Mouse (Mus musculus) MEL (cell line): ENCODE measurements around the gene Pgls. TPM values are rescaled to one million over a fixed set of nuclear protein-coding genes. Genes with fewer than 3 reads are reported as not detected.

Experiments
- DNase-seq: peaks from one replicate; pipeline ENCODE4 v3.0.0; 2011; ENCODE audit warnings: low read depth, low spot score
- H3K27ac ChIP-seq: 2 replicates; pipeline ENCODE4 v1.5.1; 2012; ENCODE audit warnings: low read depth, mild to moderate bottlenecking, control low read depth, low read length, moderate library complexity; ENCODE audit not compliant: control insufficient read depth
- H3K27me3 ChIP-seq, 2 experiments: fragments of 150-350 bp in 1 of 2; sonication (generic) in 1 of 2; 2 replicates each; pipeline ENCODE4 v1.6.1; 2012; ENCODE audit warnings: low read length in 2 of 2, mild to moderate bottlenecking in 2 of 2, improper control_type of control experiment in 1 of 2, moderate library complexity in 1 of 2; ENCODE audit not compliant: insufficient read depth in 2 of 2, control insufficient read depth in 1 of 2
- H3K36me3 ChIP-seq, 2 experiments: 2 replicates each; pipeline ENCODE4 v1.6.1; 2012 to 2014; ENCODE audit warnings: low read length in 2 of 2, improper control_type of control experiment in 1 of 2, inconsistent platforms in 1 of 2, mild to moderate bottlenecking in 1 of 2; ENCODE audit not compliant: insufficient read depth in 2 of 2, control insufficient read depth in 1 of 2
- H3K4me1 ChIP-seq, 2 experiments: fragments of 150-350 bp in 1 of 2; sonication (generic) in 1 of 2; 2 replicates each; pipeline ENCODE4 v1.6.1; 2012; ENCODE audit warnings: low read length in 2 of 2, improper control_type of control experiment in 1 of 2, mild to moderate bottlenecking in 1 of 2; ENCODE audit not compliant: insufficient read depth in 2 of 2, control insufficient read depth in 1 of 2
- H3K4me3 ChIP-seq, 2 experiments: fragments of 150-350 bp in 1 of 2; sonication (generic) in 1 of 2; 2 replicates each; pipeline ENCODE4 v1.5.1; 2012; ENCODE audit warnings: low read depth in 2 of 2, low read length in 2 of 2, mild to moderate bottlenecking in 2 of 2, moderate library complexity in 2 of 2, control low read depth in 1 of 2, improper control_type of control experiment in 1 of 2; ENCODE audit not compliant: control insufficient read depth in 1 of 2, insufficient read depth in 1 of 2
- H3K79me2 ChIP-seq: 2 replicates; pipeline ENCODE4 v1.6.1; 2012; ENCODE audit warnings: mild to moderate bottlenecking, low read length, moderate library complexity; ENCODE audit not compliant: control insufficient read depth, poor library complexity, insufficient read depth
- H3K9ac ChIP-seq: 2 replicates; pipeline ENCODE4 v1.6.1; 2012; ENCODE audit warnings: low read depth, mild to moderate bottlenecking, control low read depth, low read length, moderate library complexity; ENCODE audit not compliant: control insufficient read depth, poor library complexity, severe bottlenecking
- H3K9me3 ChIP-seq: fragments of 150-350 bp; sonication (generic); replicated peaks from 2 replicates; pipeline ENCODE4 v1.6.1; 2012; ENCODE audit warnings: mild to moderate bottlenecking, low read length, improper control_type of control experiment, moderate library complexity; ENCODE audit not compliant: insufficient read depth
- CHD1 ChIP-seq: IDR thresholded peaks from 2 replicates; pipeline ENCODE4 v1.6.1; 2012; ENCODE audit warnings: low read depth, mild to moderate bottlenecking, inconsistent platforms, low read length, improper control_type of control experiment
- CHD2 ChIP-seq: IDR thresholded peaks from 2 replicates; pipeline ENCODE4 v1.6.1; 2011; ENCODE audit warnings: low read length, improper control_type of control experiment
- CTCF ChIP-seq, 3 experiments: IDR thresholded peaks in 2 of 3; conservative IDR thresholded peaks in 1 of 3; 2 replicates each; pipeline ENCODE4 v1.5.1; 2011 to 2012; ENCODE audit warnings: low read length in 3 of 3, low read depth in 2 of 3, mild to moderate bottlenecking in 2 of 3, improper control_type of control experiment in 1 of 3, inconsistent platforms in 1 of 3, mixed read lengths in 1 of 3, moderate library complexity in 1 of 3; ENCODE audit not compliant: control insufficient read depth in 1 of 3, insufficient read depth in 1 of 3, poor library complexity in 1 of 3, severe bottlenecking in 1 of 3
- E2F4 ChIP-seq: IDR thresholded peaks from 2 replicates; pipeline ENCODE4 v1.6.1; 2011; ENCODE audit warnings: low read depth, low read length, improper control_type of control experiment, borderline replicate concordance
- ELF1 ChIP-seq: IDR thresholded peaks from 2 replicates; pipeline ENCODE4 v1.6.1; 2014; ENCODE audit warnings: low read depth, mild to moderate bottlenecking, inconsistent platforms, low read length, improper control_type of control experiment, moderate library complexity
- EP300 ChIP-seq, 2 experiments: IDR thresholded peaks; 2 replicates each; pipeline ENCODE4 v1.6.1; 2011; ENCODE audit warnings: improper control_type of control experiment in 2 of 2, low read length in 2 of 2, low read depth in 1 of 2, mild to moderate bottlenecking in 1 of 2
- ETS1 ChIP-seq: IDR thresholded peaks from 2 replicates; pipeline ENCODE4 v1.6.1; 2012; ENCODE audit warnings: low read depth, mild to moderate bottlenecking, inconsistent platforms, low read length, improper control_type of control experiment, moderate library complexity
- GABPA ChIP-seq: IDR thresholded peaks from 2 replicates; pipeline ENCODE4 v1.6.1; 2012; ENCODE audit warnings: low read depth, mild to moderate bottlenecking, inconsistent platforms, low read length, improper control_type of control experiment, moderate library complexity
- HCFC1 ChIP-seq: IDR thresholded peaks from 2 replicates; pipeline ENCODE4 v1.6.1; 2012; ENCODE audit warnings: low read depth, mild to moderate bottlenecking, inconsistent platforms, low read length, improper control_type of control experiment, moderate library complexity
- KAT2A ChIP-seq: conservative IDR thresholded peaks from 2 replicates; pipeline ENCODE4 v1.6.1; 2012; ENCODE audit warnings: low read depth, low read length, improper control_type of control experiment, inconsistent platforms
- MAFK ChIP-seq: IDR thresholded peaks from 2 replicates; pipeline ENCODE4 v1.6.1; 2011; ENCODE audit warnings: low read depth, mild to moderate bottlenecking, low read length, improper control_type of control experiment, borderline replicate concordance
- MAZ ChIP-seq: IDR thresholded peaks from 2 replicates; pipeline ENCODE4 v1.6.1; 2012; ENCODE audit warnings: low read depth, mild to moderate bottlenecking, inconsistent platforms, low read length, improper control_type of control experiment
- MXI1 ChIP-seq: IDR thresholded peaks from 2 replicates; pipeline ENCODE4 v1.6.1; 2011; ENCODE audit warnings: mild to moderate bottlenecking, low read depth, low read length, improper control_type of control experiment
- MYC ChIP-seq: IDR thresholded peaks from 2 replicates; pipeline ENCODE4 v1.6.1; 2011; ENCODE audit warnings: low read depth, mild to moderate bottlenecking, low read length, improper control_type of control experiment, moderate library complexity
- POLR2A ChIP-seq, 2 experiments: IDR thresholded peaks; 2 replicates each; pipeline ENCODE4 v1.6.1; 2011 to 2012; ENCODE audit warnings: low read length in 2 of 2, mild to moderate bottlenecking in 2 of 2, control low read depth in 1 of 2, improper control_type of control experiment in 1 of 2, low read depth in 1 of 2, moderate library complexity in 1 of 2; ENCODE audit not compliant: control insufficient read depth in 1 of 2, insufficient read depth in 1 of 2, poor library complexity in 1 of 2
- POLR2AphosphoS5 ChIP-seq: IDR thresholded peaks from 2 replicates; pipeline ENCODE4 v1.6.1; 2012; ENCODE audit warnings: low read depth, borderline replicate concordance, mild to moderate bottlenecking, inconsistent platforms, low read length, moderate library complexity, mixed read lengths
- RAD21 ChIP-seq: IDR thresholded peaks from 2 replicates; pipeline ENCODE4 v1.6.1; 2011; ENCODE audit warnings: mild to moderate bottlenecking, low read depth, low read length, improper control_type of control experiment
- RCOR1 ChIP-seq: IDR thresholded peaks from 2 replicates; pipeline ENCODE4 v1.6.1; 2012; ENCODE audit warnings: low read depth, mild to moderate bottlenecking, inconsistent platforms, low read length, improper control_type of control experiment
- TAL1 ChIP-seq: IDR thresholded peaks from 2 replicates; pipeline ENCODE4 v1.6.1; 2012; ENCODE audit warnings: mild to moderate bottlenecking, inconsistent platforms, low read length, moderate library complexity, mixed read lengths
- ZC3H11A ChIP-seq: IDR thresholded peaks from 2 replicates; pipeline ENCODE4 v1.6.1; 2012; ENCODE audit warnings: low read depth, mild to moderate bottlenecking, inconsistent platforms, low read length, improper control_type of control experiment
- ZMIZ1 ChIP-seq: IDR thresholded peaks from 2 replicates; pipeline ENCODE4 v1.6.1; 2012; ENCODE audit warnings: low read depth, mild to moderate bottlenecking, inconsistent platforms, low read length, improper control_type of control experiment, moderate library complexity
- polyA plus RNA-seq, 2 experiments: library from polyadenylated mRNA; stranded (reverse) in 1 of 2; unstranded in 1 of 2; fragments of >175 nt in 1 of 2; fragments of >200 nt in 1 of 2; gene quantifications; 2 replicates each; pipeline versions ENCODE4 v1.2.1 to v1.2.4; 2012; ENCODE audit warnings: low replicate concordance in 2 of 2, low read depth in 1 of 2; ENCODE audit not compliant: insufficient read length in 2 of 2, insufficient read depth in 1 of 2, missing spikeins in 1 of 2
- total RNA-seq: library from RNA; depleted of rRNA; stranded (reverse); fragments of 300-350 nt; gene quantifications from 2 replicates; pipeline ENCODE4 v1.2.3, GENCODE M21; 2012

Gene Pgls
- total and polyA plus RNA-seq, 3 experiments = 225 to 257 TPM; not detected in 1

DNA sequence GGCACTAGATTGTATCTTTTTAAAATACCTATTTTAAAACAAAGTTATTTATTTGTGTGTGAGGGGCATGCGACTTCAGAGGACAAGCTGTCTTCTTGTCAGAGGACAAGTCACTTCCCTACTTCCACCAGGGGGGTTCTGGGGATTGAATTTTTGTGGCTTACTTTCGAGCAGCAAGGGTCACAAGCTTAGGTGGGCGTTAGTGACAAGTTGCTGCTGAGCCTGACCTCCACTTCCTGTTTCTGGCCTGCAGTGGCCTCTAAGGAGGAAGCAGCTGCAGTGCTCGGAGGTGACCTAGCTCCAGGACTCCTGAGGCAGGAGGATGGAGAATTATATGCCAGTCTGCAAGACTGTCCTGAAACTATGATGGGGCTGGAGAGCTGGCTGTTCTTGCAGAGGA lies 21.4 kb downstream of the Pgls start:
- Histone ChIP-seq H3K4me3 (no peak overlapping the region), H3K9ac (no peak overlapping the region)

DNA sequence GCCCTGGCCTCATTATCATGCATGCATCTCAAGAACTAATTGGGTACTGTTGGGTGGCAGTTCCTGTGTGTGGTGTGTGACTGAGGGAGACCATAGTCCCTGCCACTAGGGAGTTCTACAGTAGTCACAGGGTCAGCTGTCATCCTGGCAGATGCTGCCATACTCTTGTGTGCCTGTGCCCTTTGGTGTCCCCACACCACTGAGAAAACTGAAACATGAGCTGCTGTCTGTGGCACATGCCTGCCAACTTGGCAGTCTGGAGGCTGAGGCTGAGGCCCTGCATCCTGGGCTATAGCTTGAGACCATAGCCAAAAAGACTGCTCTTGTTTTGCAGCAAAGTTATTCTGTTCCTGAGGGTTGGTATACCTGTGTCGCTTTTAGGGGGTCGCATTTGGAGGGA lies 27.8 kb downstream of the Pgls start:
- DNase-seq = no peak
- TF ChIP-seq CHD1 = no peak
- no peak for TF ChIP-seq KAT2A
- no peak for TF ChIP-seq ZMIZ1
- TF ChIP-seq MAZ = no peak
- TF ChIP-seq RAD21 = no peak
- no peak for TF ChIP-seq E2F4
- no peak overlapping the region for H3K4me3 ChIP-seq
- H3K4me1 ChIP-seq = no peaks in the 10 kb centered on the region
- no peaks in the 10 kb centered on the region for H3K9me3 ChIP-seq
- H3K9ac ChIP-seq = no peak overlapping the region
- no peak overlapping the region for H3K27ac ChIP-seq
- H3K27me3 ChIP-seq = no peaks in the 10 kb centered on the region
- peaks cover 0 to 9% of the 10 kb centered on the region in 2 experiments; a peak in 2 of 4 replicates for H3K36me3 ChIP-seq
- no peaks in the 10 kb centered on the region for H3K79me2 ChIP-seq

More for the DNA sequence above, 21.4 kb downstream of the Pgls start:
- H3K9me3 ChIP-seq = no peaks in the 10 kb centered on the region
- H3K27me3 ChIP-seq = no peaks in the 10 kb centered on the region
- H3K36me3 ChIP-seq = peaks cover 4 to 5% of the 10 kb centered on the region in 2 experiments
- peaks cover 19% of the 10 kb centered on the region for H3K79me2 ChIP-seq
- no peak overlapping the region for H3K27ac ChIP-seq
- TF ChIP-seq HCFC1 (no peak), ELF1 (no peak), RCOR1 (no peak), ETS1 (no peak), MAFK (no peak), POLR2AphosphoS5 (no peak), POLR2A (IDR thresholded peaks at IDR 0.05; ENCODE audit: control insufficient read depth in 1 of 2, insufficient read depth in 1 of 2, low read depth in 1 of 2, low read length in 2 of 2, poor library complexity in 1 of 2) (no peak), CTCF (IDR thresholded peaks at IDR 0.05 in 2 of 3, conservative IDR thresholded peaks at IDR 0.05 in 1 of 3; ENCODE audit: control insufficient read depth in 1 of 3, insufficient read depth in 1 of 3, low read depth in 2 of 3, low read length in 3 of 3, poor library complexity in 1 of 3, severe bottlenecking in 1 of 3) (no peak), ZC3H11A (no peak), EP300 (IDR thresholded peaks at IDR 0.05; ENCODE audit: low read depth in 1 of 2, low read length in 2 of 2) (no peak), KAT2A (no peak), CHD2 (no peak), MYC (no peak), ZMIZ1 (no peak), TAL1 (no peak), GABPA (no peak), MXI1 (no peak), RAD21 (no peak)
- peaks cover 6 to 11% of the 10 kb centered on the region in 2 experiments; a peak in 2 of 4 replicates for H3K4me1 ChIP-seq
- DNase-seq = peak; percentile 32
